Mouse (Mus musculus) E14TG2a.4 (cell line): ENCODE results near the gene Gata3.

Experiments
- CTCF ChIP-seq: conservative IDR thresholded peaks from 2 replicates; pipeline ENCODE4 v1.5.1; 2014; ENCODE audit warnings: low read length
- NANOG ChIP-seq: IDR thresholded peaks from 2 replicates; pipeline ENCODE4 v1.6.1; 2014; ENCODE audit warnings: borderline replicate concordance, low read length, mixed read lengths
- POU5F1 ChIP-seq: IDR thresholded peaks from 2 replicates; pipeline ENCODE4 v1.6.1; 2014; ENCODE audit warnings: low read length, borderline replicate concordance

DNA sequence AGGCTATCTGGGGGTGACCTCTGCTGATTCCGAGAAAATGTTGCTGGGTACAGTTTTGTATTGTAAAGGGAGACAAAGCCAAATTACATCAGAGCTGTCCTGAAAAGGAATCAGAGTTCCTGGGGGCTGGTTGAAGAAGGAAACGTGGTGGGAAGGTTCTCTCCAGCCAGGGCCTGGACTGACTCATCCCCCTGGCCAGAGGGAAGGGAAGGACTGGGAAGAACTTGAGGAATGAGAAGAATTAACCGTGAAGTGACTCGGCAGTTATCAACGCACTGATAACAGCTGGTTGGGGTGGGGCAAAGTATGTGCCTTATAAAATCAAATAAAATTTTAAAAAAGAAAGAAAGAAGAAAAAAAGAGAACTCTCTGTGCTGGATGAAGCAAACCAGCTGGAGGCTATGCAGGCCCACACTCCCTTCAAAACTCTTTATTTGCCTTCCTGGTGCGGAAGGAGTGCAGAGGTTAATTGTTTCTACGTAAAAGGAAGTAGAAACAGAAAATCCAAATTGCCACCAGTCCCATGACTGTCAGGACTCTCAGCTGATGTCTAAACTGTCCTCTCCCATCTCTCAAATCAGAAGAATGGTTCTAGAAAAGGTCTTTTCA is 71.6 kb downstream of the Gata3 start:
- TF ChIP-seq CTCF (no peak), POU5F1 (no peak), NANOG (no peak)
